Mouse (Mus musculus) C2C12 (cell line): Measurements from ENCODE around the gene Pank1.

ENCODE experiments used
- CEBPB ChIP-seq: IDR thresholded peaks from one replicate; pipeline ENCODE4 v1.6.1; 2011; ENCODE audit warnings: low read depth, mild to moderate bottlenecking, control low read depth, moderate library complexity
- CTCF ChIP-seq: IDR thresholded peaks from one replicate; pipeline ENCODE4 v1.5.1; 2011; ENCODE audit not compliant: control insufficient read depth, insufficient read depth, insufficient read length
- MAX ChIP-seq: IDR thresholded peaks from one replicate; pipeline ENCODE4 v1.6.1; 2011; ENCODE audit warnings: mild to moderate bottlenecking, control low read depth
- MYOD1 ChIP-seq: IDR thresholded peaks from one replicate; pipeline ENCODE4 v1.6.1; 2011; ENCODE audit warnings: low read depth; ENCODE audit not compliant: control insufficient read depth, insufficient read length
- MYOG ChIP-seq: IDR thresholded peaks from one replicate; pipeline ENCODE4 v1.6.1; 2011; ENCODE audit not compliant: control insufficient read depth, insufficient read length; ENCODE audit errors: extremely low read depth
- USF1 ChIP-seq: IDR thresholded peaks from one replicate; pipeline ENCODE4 v1.6.1; 2011; ENCODE audit warnings: low read depth, mild to moderate bottlenecking, control low read depth, moderate library complexity

DNA sequence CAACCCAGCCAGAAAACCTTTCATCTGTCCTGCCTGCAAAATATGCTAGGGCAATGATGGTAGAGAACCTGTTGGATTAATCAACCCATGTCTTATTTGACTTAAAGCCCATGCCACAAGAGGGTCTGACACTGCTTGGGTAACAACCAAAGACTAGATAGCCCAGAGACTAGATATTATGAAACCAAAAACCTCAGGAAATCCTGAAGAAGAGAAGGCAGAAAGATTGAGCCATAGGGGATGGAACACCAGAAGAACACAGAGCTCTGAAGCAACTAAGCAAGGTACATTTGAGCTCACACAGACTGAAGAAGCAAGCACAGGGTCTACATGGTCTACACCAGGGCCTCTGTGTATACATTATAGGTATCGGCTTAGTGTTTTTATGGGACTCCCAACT, 100.3 kb downstream of the Pank1 start:
- TF ChIP-seq CTCF (no peak), MYOD1 (no peak), MYOG (no peak), MAX (no peak), USF1 (no peak), CEBPB (no peak)
